Mouse (Mus musculus) naive thymus-derived CD4-positive, alpha-beta T cell, adult 2 months (primary cell): ENCODE results near the gene Clca2.
"Not testable (repeated sequence)": the region's sequence is repeated elsewhere in the genome, so short reads cannot be mapped to it uniquely, and the experiment has no call there.

Experiments
- DNase-seq: peaks from one replicate; pipeline ENCODE4 v3.0.0-alpha.2; 2011; ENCODE audit warnings: low read depth

The Clca2 gene

GRCm38 (mm10) chr3:145086180-145086579, 13.1 kb downstream of the Clca2 start:
- no peak for DNase-seq

GRCm38 (mm10) chr3:145083081-145083480, 16.2 kb downstream of the Clca2 start:
- DNase-seq = no peak

- no peak for DNase-seq
Observed at GRCm38 (mm10) chr3:145080904-145081303, 18.3 kb downstream of the Clca2 start.

GRCm38 (mm10) chr3:145078405-145078804, 20.8 kb downstream of the Clca2 start:
- no peak for DNase-seq

- DNase-seq = no peak
Observed at GRCm38 (mm10) chr3:145072339-145072738, 26.9 kb downstream of the Clca2 start.

GRCm38 (mm10) chr3:145068964-145069363, 30.3 kb downstream of the Clca2 start:
- no peak for DNase-seq

- DNase-seq = not testable (repeated sequence)
Observed at GRCm38 (mm10) chr3:145055138-145055537, 44.1 kb downstream of the Clca2 start.

- DNase-seq = no peak
Observed at GRCm38 (mm10) chr3:145049820-145050219, 49.4 kb downstream of the Clca2 start.

- no peak for DNase-seq
Observed at GRCm38 (mm10) chr3:145038813-145039212, 60.4 kb downstream of the Clca2 start.

- DNase-seq = no peak
Observed at GRCm38 (mm10) chr3:145032676-145033075, 66.6 kb downstream of the Clca2 start, which contains the start of gene Clca1. Clca1 (minus strand) TSS chr3:145032776.

- no peak for DNase-seq
Observed at GRCm38 (mm10) chr3:145028036-145028435, 71.2 kb downstream of the Clca2 start.

- DNase-seq = peak; percentile 31
Observed at GRCm38 (mm10) chr3:145026750-145027149, 72.5 kb downstream of the Clca2 start.
